Mouse (Mus musculus) layer of hippocampus, postnatal 25 days (tissue): Measurements from ENCODE around the gene Fam126b. TPM values are rescaled to one million over a fixed set of nuclear protein-coding genes. Genes with fewer than 3 reads are reported as not detected.
A peak's percentile ranks its signal among the peaks of the same experiment; 100 is the strongest.
"Not testable (repeated sequence)": the region's sequence is repeated elsewhere in the genome, so short reads cannot be mapped to it uniquely, and the experiment has no call there.

ENCODE experiments used
- DNase-seq, 2 experiments: peaks; one replicate each; pipeline ENCODE4 v3.0.0; 2022; ENCODE audit warnings: mixed read lengths in 2 of 2, low spot score in 1 of 2; ENCODE audit errors: extremely low spot score in 1 of 2
- total RNA-seq, 2 experiments: library from RNA; stranded (reverse); gene quantifications; 2 replicates each; pipeline ENCODE4 v1.2.3; 2021

The Fam126b gene
- total RNA-seq, 2 experiments from 2014 or later = 120 to 126 TPM

GRCm38 (mm10) chr1:58579179-58579578, 6.9 kb downstream of the Fam126b start:
- peak in 1 of 2 experiments; percentile 31 for DNase-seq

GRCm38 (mm10) chr1:58570437-58570836, 15.7 kb downstream of the Fam126b start:
- no peak for DNase-seq

- DNase-seq = no peak
Measured at GRCm38 (mm10) chr1:58568456-58569130, 17.5 kb downstream of the Fam126b start.

GRCm38 (mm10) chr1:58566621-58567020, 19.5 kb downstream of the Fam126b start:
- no peak for DNase-seq

GRCm38 (mm10) chr1:58564981-58565380, 21.1 kb downstream of the Fam126b start:
- no peak for DNase-seq

GRCm38 (mm10) chr1:58562455-58562854, 23.7 kb downstream of the Fam126b start:
- DNase-seq = peak in 1 of 2 experiments; percentile 47

GRCm38 (mm10) chr1:58560370-58560769, 25.8 kb downstream of the Fam126b start:
- DNase-seq = not testable (repeated sequence)

GRCm38 (mm10) chr1:58541386-58541785, 44.7 kb downstream of the Fam126b start:
- no peak for DNase-seq

- DNase-seq = no peak
Measured at GRCm38 (mm10) chr1:58507249-58507648, 78.9 kb downstream of the Fam126b start.

GRCm38 (mm10) chr1:58504577-58505254, 81.4 kb downstream of the Fam126b start, which contains the start of gene Orc2:
Gene Orc2 (minus strand): TSS chr1:58505109.
- DNase-seq = peak; percentile 78 to 87

GRCm38 (mm10) chr1:58503793-58504370, 82.2 kb downstream of the Fam126b start:
- no peak for DNase-seq

GRCm38 (mm10) chr1:58503134-58503533, 83.0 kb downstream of the Fam126b start:
- no peak for DNase-seq

- DNase-seq = no peak
Measured at GRCm38 (mm10) chr1:58498758-58499157, 87.4 kb downstream of the Fam126b start.

GRCm38 (mm10) chr1:58497678-58498077, 88.4 kb downstream of the Fam126b start:
- no peak for DNase-seq

GRCm38 (mm10) chr1:58495603-58496002, 90.5 kb downstream of the Fam126b start:
- no peak for DNase-seq

- DNase-seq = no peak
Measured at GRCm38 (mm10) chr1:58482647-58483046, 103.5 kb downstream of the Fam126b start.

GRCm38 (mm10) chr1:58475662-58476061, 110.5 kb downstream of the Fam126b start:
- DNase-seq = no peak
